Mouse (Mus musculus) lung, postnatal 36 days (tissue): ENCODE measurements around the gene Lpcat1.

Source experiments
- DNase-seq: peaks from one replicate; pipeline ENCODE4 v3.0.0; 2022; ENCODE audit warnings: mixed read lengths

Lpcat1 gene

DNA sequence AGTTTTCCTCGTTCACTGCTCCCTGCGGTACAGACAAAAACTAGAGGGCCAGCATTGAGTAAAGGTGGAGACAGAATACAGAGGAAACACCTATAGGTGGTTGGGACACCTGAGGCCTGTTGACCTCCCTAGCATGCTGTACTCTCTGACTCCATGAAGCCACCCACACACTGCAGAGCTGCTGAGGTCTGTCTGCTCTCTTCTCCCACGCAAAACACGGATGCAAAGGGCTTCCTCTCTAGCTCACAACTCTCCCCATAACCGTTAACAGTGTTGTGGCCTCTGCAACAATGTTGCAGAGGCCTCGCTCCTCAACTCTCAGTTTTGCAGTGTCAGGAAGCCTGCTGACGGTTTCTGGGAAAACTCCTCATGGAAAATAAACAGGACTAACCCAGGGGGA, 15.5 kb downstream of the Lpcat1 start:
- DNase-seq = no peak

DNA sequence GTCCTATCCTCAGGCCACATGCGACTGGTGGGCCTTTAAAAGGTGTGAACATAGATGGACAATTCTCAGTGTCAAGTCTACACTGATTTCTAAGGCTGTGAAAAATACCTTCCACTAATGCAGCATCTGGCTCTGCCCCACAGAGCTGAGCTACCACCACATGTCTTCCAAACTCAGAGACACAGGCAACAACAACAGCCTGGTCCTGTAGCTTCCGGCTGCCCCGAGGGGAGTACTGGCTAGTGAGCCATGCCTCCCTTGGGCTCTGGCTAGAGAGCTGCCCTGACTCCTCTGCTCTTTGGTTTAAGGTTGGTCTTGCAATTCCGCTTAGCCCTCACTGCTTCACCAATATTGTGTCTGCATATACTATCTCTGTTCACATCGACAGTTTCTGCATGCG, 16.3 kb downstream of the Lpcat1 start:
- DNase-seq = no peak

DNA sequence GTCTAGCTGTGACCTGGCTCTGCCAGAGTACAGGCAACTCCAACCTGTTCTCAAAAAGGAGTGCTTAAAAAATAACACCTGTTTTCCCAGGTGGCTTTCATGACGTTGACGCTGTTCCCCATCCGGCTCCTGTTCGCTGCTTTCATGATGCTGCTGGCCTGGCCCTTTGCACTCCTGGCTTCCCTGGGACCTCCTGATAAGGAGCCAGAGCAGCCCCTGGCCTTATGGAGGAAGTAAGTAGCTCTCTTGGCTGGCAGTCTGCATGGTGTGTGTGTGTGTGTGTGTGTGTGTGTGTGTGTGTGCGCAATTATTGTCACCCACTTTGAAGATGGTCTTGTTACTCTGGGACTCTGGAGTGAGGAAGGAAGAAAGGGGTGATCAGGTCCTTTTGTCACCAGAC, 17.2 kb downstream of the Lpcat1 start:
- no peak for DNase-seq

DNA sequence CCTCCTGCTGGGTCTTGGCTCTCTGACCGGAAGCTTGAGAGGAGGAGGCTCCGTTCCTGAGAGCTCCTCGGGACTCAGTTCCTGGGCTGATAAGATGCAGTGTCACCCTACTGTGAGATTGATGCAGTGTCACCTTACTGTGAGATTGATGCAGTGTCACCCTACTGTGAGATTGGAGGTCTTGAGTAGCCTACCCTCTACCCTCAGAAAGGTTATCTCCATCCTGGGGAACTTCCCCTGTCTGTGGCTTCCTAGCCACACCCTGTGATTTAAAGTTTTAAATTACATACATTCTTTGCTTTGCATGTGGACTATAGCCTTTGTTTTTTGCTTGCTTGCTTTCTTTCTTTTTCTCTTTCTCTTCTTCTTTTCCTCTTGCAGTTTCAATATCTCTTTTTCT, 21.1 kb downstream of the Lpcat1 start:
- no peak for DNase-seq

DNA sequence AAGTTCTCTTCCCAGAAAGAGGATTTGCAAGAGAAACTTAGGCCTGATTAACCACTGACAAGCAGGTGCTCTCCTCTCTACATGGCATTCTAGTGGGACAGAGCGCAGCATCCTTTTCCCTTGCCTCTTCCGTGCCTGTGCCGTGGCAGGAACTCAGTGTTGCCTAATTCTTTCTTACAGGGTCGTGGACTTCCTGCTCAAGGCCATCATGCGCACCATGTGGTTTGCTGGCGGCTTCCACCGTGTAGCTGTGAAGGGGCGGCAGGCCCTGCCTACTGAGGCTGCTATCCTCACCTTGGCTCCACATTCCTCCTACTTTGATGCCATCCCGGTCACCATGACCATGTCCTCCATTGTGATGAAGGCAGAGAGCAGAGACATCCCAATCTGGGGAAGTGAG, 21.7 kb downstream of the Lpcat1 start:
- no peak for DNase-seq

DNA sequence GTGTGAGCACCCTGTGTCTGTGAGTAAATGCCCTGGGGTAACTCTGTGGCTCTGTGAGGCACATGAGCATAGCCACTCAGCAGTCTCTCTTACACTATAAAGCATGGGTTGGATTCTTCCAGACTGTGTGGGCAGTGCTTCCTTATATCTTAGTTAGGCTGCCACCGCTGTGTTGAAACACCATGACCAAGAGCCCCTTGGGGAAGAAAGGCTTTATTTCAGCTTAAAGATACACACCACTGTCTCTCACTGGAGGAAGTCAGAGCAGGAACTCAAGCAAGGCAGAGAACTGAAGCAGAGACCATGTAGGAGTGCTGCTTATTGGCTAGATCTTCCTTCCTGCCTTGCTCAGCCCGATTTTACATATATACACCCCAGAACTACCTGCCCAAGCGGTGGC, 23.0 kb downstream of the Lpcat1 start:
- peak; percentile 71 for DNase-seq

DNA sequence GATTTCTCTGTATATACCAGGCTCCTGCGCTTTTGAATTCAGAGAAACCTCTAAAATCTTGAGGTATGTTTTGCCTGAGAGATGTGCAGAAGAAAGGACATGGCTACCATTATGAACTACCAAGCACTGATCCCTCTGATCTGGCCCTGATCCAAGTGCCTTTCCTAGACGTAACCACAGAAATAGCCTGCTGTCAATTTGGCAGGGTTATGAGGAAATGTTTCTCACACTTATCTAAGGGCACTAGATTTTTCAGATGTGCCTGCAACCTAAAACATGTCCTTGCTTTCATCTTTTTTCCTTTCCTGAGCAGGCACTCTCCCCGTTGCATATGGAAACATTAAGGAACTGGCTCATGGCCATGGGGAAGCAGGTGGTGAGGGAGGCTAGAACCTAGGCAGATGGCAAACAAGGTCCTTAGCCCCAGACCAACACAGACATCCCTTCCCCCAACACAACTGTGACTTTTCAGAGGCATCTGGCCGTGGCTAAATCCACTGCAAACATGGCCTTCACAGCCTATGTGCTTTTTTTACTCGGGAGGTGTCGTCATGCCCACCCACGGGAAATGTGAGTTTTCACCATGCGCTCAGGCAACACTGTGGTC, 23.7 kb downstream of the Lpcat1 start:
- DNase-seq = peak; percentile 61

DNA sequence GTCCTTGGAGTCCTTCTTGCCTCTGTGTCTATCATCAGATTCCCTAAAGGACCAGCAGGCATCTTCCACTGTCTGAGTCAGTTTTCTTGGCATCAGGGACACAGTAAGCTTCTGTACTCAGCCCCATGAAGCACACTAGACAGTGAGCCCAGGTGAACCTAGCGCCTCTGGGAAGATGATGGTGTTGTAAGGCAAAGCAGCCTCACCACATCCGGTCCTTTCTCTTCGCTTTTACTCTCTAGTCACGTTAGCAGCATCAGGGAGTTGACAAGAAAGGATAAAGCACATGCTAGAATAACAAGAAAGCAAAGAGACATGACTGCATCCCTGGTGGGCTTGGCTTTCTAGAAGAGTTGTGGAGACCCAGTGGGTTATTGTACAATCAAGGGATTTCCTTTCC, 26.2 kb downstream of the Lpcat1 start:
- DNase-seq = no peak

DNA sequence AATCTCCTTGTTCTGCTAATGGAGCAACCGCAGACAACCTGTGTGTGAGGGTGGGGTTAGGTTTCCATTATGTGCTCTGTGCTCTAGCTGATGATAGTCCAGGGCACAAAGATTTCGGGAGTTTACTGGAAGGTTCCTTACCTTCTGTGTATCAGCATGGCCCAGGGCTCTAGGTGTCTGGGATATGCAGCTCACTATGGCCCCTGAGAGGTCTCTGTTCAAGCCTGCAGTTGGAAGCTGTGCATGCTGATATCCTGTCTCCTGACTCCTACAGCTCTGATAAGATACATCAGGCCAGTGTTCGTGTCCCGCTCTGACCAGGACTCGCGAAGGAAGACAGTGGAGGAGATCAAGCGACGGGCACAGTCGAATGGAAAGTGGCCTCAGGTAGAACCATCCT, 27.5 kb downstream of the Lpcat1 start:
- DNase-seq = no peak

DNA sequence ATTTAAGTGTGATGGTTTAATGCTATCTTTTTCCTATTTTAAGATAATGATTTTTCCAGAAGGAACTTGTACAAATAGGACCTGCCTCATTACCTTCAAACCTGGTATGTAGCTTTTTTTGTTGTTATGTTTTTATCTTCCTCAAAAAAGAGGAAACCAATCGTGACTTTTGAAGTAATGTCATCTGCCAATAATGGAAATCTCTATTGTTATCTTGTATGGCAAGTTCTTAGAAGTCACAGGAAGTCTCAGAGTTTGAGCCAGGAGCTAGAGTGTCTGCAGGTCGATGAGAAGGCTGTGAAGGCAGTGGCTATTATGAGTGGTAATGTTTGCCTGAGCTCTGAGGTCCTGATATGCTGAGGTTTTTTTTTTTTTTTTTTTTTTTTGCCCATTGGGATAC, 29.1 kb downstream of the Lpcat1 start:
- no peak for DNase-seq

DNA sequence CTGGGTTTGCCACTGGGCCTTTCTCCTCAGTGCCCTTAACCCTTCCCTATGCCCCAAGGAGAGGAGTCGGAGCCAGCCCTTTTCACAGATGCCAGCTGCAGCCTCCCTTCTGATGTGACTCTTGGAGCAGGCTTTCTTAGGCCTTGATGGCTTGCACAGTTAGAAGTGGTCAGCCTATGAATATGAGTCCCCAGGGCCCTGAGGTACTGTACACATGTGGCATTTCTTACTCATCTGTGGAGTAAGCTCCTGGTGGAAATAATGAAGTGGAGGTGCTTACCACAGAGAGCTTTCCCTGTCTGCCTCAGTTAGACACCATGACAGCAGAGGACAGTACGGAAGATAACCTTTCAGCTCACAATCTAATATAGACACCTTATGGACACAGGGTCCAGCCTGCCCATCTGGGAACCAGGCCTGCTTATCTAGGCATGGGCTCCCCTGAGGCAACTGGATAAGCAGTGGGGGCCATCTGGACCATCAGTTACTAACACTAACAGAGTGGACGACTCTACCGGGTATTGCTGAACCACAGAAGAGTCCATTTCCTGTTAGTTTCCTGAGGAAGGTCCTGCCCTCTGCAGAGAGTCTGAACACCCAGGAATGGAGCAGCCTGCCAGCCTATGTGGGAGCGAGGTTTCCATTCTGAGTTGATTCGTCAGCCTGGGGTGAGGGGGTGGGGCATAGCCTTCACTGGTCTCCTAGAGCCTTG, 33.1 kb downstream of the Lpcat1 start:
- peak; percentile 59 for DNase-seq

DNA sequence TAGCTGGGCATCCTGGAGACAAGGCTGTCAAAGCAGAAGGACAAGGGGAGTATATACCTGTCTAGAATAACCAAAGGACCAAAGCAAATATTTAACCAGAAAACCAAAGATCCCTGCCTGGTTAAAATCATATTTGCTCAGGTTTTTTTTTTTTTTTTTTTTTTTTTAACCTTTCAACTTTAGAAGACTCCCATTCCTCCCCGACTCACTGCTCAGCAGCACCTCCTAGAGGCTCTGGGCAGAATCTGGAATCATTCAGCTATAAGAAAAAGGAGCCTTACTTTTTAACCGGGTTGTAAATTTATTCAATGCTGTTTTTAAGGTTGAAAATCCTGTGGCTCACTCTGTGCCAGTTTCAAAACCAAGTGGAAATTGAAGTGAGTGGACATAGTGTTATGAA, 35.7 kb downstream of the Lpcat1 start:
- peak; percentile 45 for DNase-seq

DNA sequence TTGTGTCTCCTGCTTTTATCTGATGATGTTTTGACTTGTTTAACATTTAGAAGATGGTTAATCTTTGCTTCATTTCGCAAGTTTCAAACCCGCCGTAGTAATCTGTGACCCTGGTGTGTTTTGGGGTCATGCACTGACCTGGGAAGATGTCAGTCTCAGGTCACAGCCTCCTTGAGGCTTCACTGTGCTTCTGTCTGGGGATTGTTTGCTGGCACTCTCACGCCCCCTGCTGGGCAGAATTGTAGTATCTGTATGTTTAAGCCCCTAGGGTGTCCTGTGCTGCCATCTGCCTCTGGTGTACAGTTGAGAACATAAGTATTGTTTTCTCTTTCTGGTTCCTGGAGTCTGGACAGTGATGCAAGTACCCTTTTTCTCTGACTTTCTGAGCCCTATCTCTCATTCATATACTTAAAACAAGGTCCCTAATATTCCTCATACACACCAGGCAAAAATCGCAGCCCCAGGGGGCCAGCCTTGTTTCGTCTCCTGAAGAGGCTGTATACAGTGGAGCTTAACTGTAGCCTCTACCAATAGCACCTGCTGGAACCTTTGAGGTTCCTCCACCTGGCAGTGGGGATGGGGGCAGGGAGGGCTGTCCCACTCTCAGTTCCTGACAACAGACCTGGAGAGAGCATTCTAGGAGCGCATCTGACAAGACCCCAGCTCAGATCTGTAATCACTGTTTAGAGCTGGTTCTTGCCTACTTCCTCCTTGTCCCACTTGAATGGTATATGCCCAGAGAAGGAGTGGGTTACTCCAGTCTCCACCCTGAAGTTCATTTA, 38.9 kb downstream of the Lpcat1 start:
- DNase-seq = peak; percentile 91

DNA sequence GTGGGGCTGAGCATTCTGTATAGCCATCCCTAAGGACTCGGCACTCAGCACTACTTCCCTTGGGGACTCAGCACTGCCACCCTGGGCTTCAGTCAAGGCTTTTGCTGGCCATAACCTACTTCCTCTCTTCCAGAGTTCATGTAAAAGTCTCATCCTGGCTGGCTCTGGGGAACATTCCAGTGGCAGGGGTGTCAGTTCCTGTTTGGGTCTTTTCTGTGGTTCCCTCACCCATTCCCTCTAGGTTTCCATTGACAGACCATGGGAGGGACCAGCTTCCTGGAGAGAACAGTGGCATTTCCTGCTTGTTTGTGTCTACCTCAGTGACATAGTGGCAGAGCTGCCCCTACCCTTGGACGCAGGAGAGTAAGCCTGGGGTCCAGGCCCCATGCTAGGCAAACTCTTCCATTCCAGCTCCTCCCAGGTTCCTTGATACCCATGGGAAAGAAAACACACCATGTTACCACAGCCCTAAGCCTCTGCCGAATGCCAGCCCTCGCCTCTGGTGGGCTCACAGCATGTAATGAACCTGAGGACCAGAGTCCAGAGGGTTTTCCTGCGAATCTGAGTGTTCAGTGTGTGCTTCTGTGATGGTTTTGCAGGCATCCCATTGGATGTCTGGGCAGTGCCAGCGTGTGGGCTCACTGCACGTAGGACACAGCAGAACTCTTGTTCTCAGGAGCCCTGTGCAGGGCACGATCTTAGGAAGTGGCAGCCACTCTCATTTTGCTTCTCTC, 42.0 kb downstream of the Lpcat1 start:
- DNase-seq = peak; percentile 63

DNA sequence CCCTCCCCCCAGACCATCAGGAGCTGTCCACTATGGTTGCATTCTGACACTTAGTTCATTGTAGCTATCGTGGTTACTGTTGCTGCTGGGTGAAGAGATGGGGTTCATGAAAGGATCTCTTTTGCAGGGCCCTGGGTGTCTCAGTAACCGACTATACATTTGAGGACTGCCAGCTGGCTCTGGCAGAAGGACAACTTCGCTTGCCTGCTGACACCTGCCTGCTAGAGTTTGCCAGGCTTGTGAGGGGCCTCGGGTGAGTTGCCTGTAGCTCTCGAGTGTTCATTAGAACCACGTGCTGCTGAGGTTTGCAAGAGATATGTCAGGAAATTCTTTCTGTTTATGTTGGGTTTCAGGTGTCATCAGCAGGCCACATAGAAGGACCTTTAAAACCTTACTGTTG, 42.9 kb downstream of the Lpcat1 start:
- DNase-seq = no peak

DNA sequence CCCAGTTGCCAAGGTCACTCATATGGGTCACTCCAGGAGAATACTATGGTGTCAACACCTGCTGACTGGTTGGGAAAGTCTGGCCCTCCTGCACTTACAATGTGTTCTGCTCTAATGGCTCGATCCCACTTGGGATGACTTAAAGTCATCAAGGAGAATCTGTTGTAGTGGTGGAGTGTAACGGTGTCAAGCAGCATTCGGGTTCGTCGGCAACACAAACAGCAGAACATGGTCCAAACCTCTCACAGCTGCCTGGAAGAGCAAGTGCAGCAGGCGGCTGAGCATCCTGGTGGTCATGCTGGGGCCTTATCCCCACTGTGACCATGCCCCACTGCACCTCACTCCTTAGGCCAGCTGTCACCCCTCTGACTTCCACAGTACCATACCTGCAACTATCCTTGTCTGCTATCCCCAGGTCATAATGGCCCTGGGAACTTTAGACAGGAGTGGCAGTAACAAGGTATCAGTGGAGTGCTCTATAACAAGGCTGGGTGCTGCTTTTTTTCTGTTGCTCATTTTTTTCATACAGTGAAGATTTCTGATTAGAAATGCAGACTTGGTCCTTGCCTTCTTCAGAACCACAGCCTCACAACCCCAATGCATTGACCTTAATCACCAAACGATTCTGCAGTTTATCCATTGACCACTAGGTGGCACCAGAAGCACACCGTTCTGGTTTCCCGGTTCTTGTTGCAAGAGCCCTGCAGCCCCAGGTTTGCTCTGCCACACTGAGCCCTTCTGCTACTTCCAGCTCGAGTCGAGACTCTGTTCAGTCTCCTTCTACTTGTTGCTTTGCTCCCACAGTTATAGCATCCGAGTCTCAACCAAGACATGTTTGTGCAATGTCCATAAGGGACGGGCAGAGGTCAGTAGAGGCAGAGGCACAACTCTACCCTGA, 46.0 kb downstream of the Lpcat1 start:
- peak; percentile 86 for DNase-seq

DNA sequence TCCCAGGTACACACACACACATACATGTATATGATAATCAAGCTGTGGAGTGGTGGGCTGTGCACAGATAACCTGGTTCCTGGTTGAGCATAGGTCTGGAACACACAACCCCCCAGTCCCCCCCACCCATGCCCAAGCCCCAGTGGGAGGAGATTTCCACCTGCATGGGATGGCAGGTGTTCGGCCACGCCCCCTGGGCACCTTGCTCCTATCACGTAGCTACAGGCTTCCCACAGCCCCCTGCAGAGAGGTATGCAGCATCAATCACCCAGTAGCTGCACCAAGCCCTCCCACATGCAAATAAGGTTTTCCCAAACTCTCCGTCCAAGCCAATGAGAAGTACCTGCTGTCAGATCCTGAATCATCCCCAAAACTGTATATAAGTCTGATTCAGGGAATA, 49.9 kb downstream of the Lpcat1 start:
- no peak for DNase-seq

DNA sequence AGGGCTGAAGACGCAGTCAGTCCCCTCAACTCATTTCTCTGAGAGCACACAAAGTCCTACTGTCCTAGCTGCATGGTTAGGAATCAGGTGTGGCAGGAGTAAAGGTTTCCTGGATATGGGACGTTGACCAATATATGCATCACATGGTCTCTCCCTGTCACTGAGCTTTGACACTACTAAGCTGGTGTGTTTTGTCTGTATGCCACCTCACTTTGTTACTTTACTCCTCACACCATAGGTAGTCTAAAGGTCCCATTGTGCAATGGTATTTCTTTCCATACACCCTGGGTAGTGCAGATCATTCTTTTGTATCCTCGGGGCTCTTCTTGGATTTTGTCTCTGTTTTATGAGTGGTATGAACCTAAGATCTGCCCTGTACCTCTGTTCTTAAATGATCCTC, 66.7 kb downstream of the Lpcat1 start:
- no peak for DNase-seq

DNA sequence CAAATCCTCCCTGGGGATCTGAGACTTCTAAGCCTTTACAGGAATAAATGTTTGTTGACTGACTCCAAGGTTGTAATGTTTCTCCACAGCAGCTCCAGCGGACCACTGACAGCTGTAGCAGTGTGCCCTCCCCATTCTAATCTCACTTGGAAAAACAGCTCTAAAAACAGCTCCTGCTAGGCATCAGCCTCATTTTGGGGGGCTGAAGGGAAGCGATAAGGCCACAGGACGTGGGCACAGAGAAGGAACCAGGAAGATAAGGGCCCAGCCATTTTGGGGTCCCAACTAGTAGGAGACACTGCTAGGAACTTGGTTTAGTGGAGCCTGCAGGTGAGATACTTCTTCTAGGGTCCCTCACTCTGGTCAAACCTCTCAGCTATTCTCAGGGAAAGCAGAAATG, 68.3 kb downstream of the Lpcat1 start:
- DNase-seq = no peak

DNA sequence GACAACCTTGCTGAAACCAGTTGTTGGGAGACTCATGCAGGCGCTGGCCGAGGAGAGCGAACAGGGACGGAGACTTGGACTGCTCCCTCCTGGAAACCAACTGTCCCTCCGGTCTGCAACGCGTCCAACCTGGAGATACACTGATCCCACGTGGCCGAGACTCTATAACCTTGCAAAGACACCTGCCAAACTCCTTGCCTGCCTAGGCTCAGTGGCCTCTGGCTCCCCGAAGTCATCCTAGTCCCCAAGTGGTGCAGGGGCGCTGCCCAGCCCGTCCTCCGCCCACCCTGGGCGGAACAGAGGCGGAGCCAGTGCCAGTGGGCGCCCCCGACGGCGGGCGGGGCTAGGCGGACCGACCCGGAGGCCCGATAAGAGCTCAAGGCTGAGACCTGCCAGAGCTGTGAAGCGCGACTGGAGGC, 69.4 kb downstream of the Lpcat1 start, which contains the start of gene Slc6a3:
Gene Slc6a3 (plus strand): TSS at position 345 of the 419 bp plus-strand sequence.
- peak; percentile 67 for DNase-seq

DNA sequence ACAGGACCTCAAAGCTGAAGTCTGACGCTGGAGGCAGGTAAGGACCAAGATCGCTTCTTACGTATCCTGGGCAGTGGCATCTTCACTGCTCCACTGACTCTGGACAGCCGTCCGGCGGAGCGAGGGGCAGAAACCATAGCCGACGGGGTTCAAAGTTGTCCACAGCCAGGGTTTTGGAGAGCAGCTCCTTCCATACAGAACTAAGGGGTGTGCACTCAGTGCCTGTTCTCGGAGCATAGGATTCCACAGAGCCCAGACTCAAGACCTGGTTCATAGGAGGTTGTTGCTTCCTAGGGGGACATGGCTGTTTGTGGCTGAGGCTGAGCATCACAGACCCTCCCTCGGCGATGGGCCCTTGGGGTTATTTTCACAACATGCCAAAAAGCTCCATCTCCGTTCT, 69.8 kb downstream of the Lpcat1 start:
- DNase-seq = no peak

DNA sequence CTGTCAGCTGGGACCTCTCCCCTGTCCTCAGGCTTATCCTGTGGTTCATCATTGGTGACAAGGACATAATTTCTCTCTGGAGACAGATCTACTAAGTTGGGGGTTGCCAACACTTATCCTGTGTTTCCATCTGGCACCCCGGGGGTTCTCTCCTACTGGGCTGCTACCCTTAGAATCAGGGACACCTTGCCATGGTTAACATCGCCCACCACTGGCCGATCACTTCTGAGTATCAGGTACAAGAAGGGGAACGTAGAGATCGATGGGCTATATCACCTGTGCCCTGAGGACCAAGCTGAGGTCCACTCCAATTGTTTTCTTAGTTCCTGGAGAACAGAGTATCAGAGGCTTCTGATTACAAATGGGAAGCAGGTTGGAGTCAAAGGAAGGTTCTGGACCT, 97.2 kb downstream of the Lpcat1 start:
- DNase-seq = no peak
